ENCODE assay signal across 8 mouse cellular contexts in the genomic region with DNA sequence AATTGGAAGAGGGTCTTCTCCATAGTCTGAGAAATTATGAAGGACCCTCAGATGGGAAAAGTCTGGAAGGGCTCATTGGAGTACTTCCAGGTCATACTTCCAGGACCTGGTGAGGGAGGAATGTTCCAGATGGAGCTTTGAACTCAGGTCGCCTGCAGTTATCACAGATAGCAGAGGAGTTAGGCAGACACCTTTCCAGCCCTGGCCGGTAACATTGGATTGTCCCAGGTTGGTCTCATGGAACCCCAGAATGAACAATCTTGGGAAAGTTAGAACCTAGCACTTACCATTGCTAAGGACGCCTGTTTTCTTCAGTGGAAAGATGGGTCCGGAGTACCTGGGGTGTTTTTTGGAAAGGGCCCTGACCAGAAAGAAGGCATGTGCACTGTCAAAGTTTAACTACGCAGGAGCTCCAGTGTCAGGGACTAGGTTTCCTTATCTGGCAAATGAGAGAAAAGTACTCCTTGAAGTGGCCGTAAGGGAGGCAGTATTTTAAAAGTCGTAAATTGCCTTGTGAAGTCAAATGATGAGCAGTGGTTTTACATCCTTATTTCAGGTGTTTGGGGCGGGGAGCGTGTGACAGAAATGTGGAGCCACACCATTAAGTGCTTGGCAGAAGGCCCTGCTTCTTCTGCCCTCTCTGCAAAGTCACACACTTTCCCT. TPM values are rescaled to one million over a fixed set of nuclear protein-coding genes. Genes with fewer than 3 reads are reported as not detected.
DNase-seq lines count a peak whose midpoint lies in the region; ATAC-seq and TF ChIP-seq lines count a peak whose summit lies in the region.

No protein-coding gene starts in this region.

- H3K4me3 ChIP-seq in left cerebral cortex, adult 2 months: peak overlapping the region; percentile 71
- peak overlapping the region; percentile 73 for H3K4me3 ChIP-seq in forebrain, postnatal 0 days (ENCODE audit: low read depth, low read length)
- H3K4me3 ChIP-seq in liver, embryonic 13.5 days (replicated peaks): peak overlapping the region; percentile 74
- peak overlapping the region; percentile 98 for H3K4me3 ChIP-seq in small intestine, adult 2 months (ENCODE audit: low read depth, low read length)

- intact Hi-C loops in left cerebral cortex, adult 2 months (cut with DNase I): no loop called here
- intact Hi-C loops in left cerebral cortex, postnatal 14 days (cut with DNase I): no loop called here

- TF ChIP-seq CTCF in left cerebral cortex, adult 2 months (IDR thresholded peaks at IDR 0.05): no peak
- no peak for TF ChIP-seq CTCF in forebrain, postnatal 0 days (IDR thresholded peaks at IDR 0.05; ENCODE audit: low read depth)
- TF ChIP-seq CTCF in small intestine, adult 2 months (IDR thresholded peaks at IDR 0.05; ENCODE audit: extremely low read depth, insufficient read length, insufficient replicate concordance, low read depth, low read length): no peak

- no peak for TF ChIP-seq POLR2A in small intestine, adult 2 months (IDR thresholded peaks at IDR 0.05; ENCODE audit: low read depth, low read length)

- H3K4me2 ChIP-seq in forebrain, postnatal 0 days (ENCODE audit: low read depth): peak overlapping the region; percentile 79
- peak overlapping the region; percentile 97 for H3K4me2 ChIP-seq in liver, embryonic 13.5 days

- H3K36me3 ChIP-seq in forebrain, postnatal 0 days (ENCODE audit: insufficient read depth): peaks cover 9% of the 10 kb centered on the region; the same call in 1 of the 2 replicates
- H3K36me3 ChIP-seq in liver, embryonic 13.5 days: peaks cover 31% of the 10 kb centered on the region
- H3K36me3 ChIP-seq in small intestine, adult 2 months (ENCODE audit: control insufficient read depth, insufficient read depth, low read length): peaks cover 36% of the 10 kb centered on the region

- WGBS in forebrain, postnatal 0 days: 64% methylated on average over 9 of the region's 9 CpGs
- WGBS in liver, embryonic 13.5 days (ENCODE audit: insufficient replicate concordance): 42% methylated on average over 9 of the region's 9 CpGs
- 24% methylated on average over 9 of the region's 9 CpGs for WGBS in small intestine, adult 2 months

- ATAC-seq in forebrain, postnatal 0 days: no peak
- no peak for ATAC-seq in liver, embryonic 13.5 days (ENCODE audit: low read depth)
- no peak for ATAC-seq in granulocyte monocyte progenitor cell, adult 5-6 weeks (replicated peaks; ENCODE audit: poor library complexity, severe bottlenecking)
- ATAC-seq in inflammation-experienced regulatory T-cells, adult 6 months: no peak

- no peaks in the 10 kb centered on the region for H3K9me3 ChIP-seq in forebrain, postnatal 0 days (ENCODE audit: low read length)
- no peaks in the 10 kb centered on the region for H3K9me3 ChIP-seq in liver, embryonic 13.5 days (replicated peaks)

- H3K9ac ChIP-seq in forebrain, postnatal 0 days: peak overlapping the region; percentile 68; the same call in 1 of the 2 replicates
- peak overlapping the region; percentile 84 for H3K9ac ChIP-seq in liver, embryonic 13.5 days

- H3K27me3 ChIP-seq in forebrain, postnatal 0 days (ENCODE audit: insufficient read depth, low read length): peaks cover 2% of the 10 kb centered on the region; the same call in 1 of the 2 replicates
- H3K27me3 ChIP-seq in liver, embryonic 13.5 days: 0 out of 2 replicates have a peak, but pooled peaks cover 3% of the 10 kb centered on the region
- no peaks in the 10 kb centered on the region for H3K27me3 ChIP-seq in small intestine, adult 2 months (ENCODE audit: control insufficient read depth, insufficient read depth, low read length)

- H3K27ac ChIP-seq in left cerebral cortex, adult 2 months: peak overlapping the region; percentile 60; the same call in 1 of the 2 replicates
- H3K27ac ChIP-seq in forebrain, postnatal 0 days (ENCODE audit: low read depth, low read length): no peak overlapping the region
- peak overlapping the region; percentile 47; the same call in 1 of the 2 replicates for H3K27ac ChIP-seq in liver, embryonic 13.5 days
- peak overlapping the region; percentile 87 for H3K27ac ChIP-seq in small intestine, adult 2 months (ENCODE audit: insufficient read depth, low read depth, low read length)

- no peak for DNase-seq in left cerebral cortex, adult 2 months (ENCODE audit: extremely low spot score in 1 of 2, low spot score in 2 of 2)
- no peak for DNase-seq in left cerebral cortex, postnatal 14 days (ENCODE audit: low spot score in 2 of 2)
- no peak for DNase-seq in forebrain, postnatal 0 days
- DNase-seq in liver, embryonic 13.5 days: no peak
- DNase-seq in frontal cortex, postnatal 36 days (ENCODE audit: low spot score in 2 of 2): no peak

- no peaks in the 10 kb centered on the region for H3K4me1 ChIP-seq in forebrain, postnatal 0 days (ENCODE audit: insufficient read depth)
- H3K4me1 ChIP-seq in liver, embryonic 13.5 days (replicated peaks): peaks cover 27% of the 10 kb centered on the region
- H3K4me1 ChIP-seq in small intestine, adult 2 months (ENCODE audit: control insufficient read depth, insufficient read depth, insufficient read length, low read length): peaks cover 19% of the 10 kb centered on the region

RNA-seq across cellular contexts. Expression of a gene that starts 1.1 kb away (rescaled TPM):
- total RNA-seq in left cerebral cortex, adult 2 months (2021): 10 to 100 TPM; 38.6 to 47.5 TPM
- 10 to 100 TPM; 40.0 to 41.9 TPM for total RNA-seq in left cerebral cortex, postnatal 14 days (2021)
- 29.9 and 30.1 TPM in 2 replicates for total RNA-seq in forebrain, postnatal 0 days (2014; rRNA removed)
- polyA plus RNA-seq in forebrain, postnatal 0 days (2015; fragmentation: Nextera tagmentation; extraction: Ambion mirVana): 34.2 and 35.8 TPM in 2 replicates
- polyA plus RNA-seq in liver, embryonic 13.5 days (2015; fragmentation: Nextera tagmentation; extraction: Ambion mirVana): 55.3 and 65.7 TPM in 2 replicates
- 16.9 and 134 TPM in 2 replicates for polyA plus RNA-seq in small intestine, adult 2 months (2012; rRNA removed)
- total RNA-seq in granulocyte monocyte progenitor cell, adult 5-6 weeks (2014; fragmentation: Nextera tagmentation): 52.4 and 54.4 TPM in 2 replicates
- 59.8 and 68.8 TPM in 2 replicates for total RNA-seq in granulocyte monocyte progenitor cell, adult 5-6 weeks (2017)
- 10 to 100 TPM; 20.4 to 26.9 (median 24.0) TPM for polyA plus RNA-seq in inflammation-experienced regulatory T-cells, adult 6 months (2017; shearing (Covaris generic))

RNA-seq across cellular contexts. Expression of a gene that starts 25.8 kb away (rescaled TPM):
- 100 to 1,000 TPM; 107 to 108 TPM for total RNA-seq in left cerebral cortex, adult 2 months (2021)
- total RNA-seq in left cerebral cortex, postnatal 14 days (2021): 10 to 100 TPM; 79.0 to 83.9 TPM
- total RNA-seq in forebrain, postnatal 0 days (2014; rRNA removed): 65.0 and 86.6 TPM in 2 replicates
- polyA plus RNA-seq in forebrain, postnatal 0 days (2015; fragmentation: Nextera tagmentation; extraction: Ambion mirVana): 277 and 325 TPM in 2 replicates
- 129 and 133 TPM in 2 replicates for polyA plus RNA-seq in liver, embryonic 13.5 days (2015; fragmentation: Nextera tagmentation; extraction: Ambion mirVana)
- polyA plus RNA-seq in small intestine, adult 2 months (2012; rRNA removed): 39.5 and 81.3 TPM in 2 replicates
- 78.5 and 86.0 TPM in 2 replicates for total RNA-seq in granulocyte monocyte progenitor cell, adult 5-6 weeks (2014; fragmentation: Nextera tagmentation)
- 48.9 and 57.0 TPM in 2 replicates for total RNA-seq in granulocyte monocyte progenitor cell, adult 5-6 weeks (2017)
- polyA plus RNA-seq in inflammation-experienced regulatory T-cells, adult 6 months (2017; shearing (Covaris generic)): 100 to 1,000 TPM; 205 to 261 (median 240) TPM

RNA-seq across cellular contexts. Expression of a gene that starts 40.7 kb away (rescaled TPM):
- total RNA-seq in left cerebral cortex, adult 2 months (2021): 1 to 10 TPM in 1 of 2 experiments, under 1 TPM in 1; 0.37 to 1.1 TPM
- under 1 TPM; 0.74 to 0.90 TPM for total RNA-seq in left cerebral cortex, postnatal 14 days (2021)
- not detected in 2 replicates for total RNA-seq in forebrain, postnatal 0 days (2014; rRNA removed)
- not detected in 2 replicates for polyA plus RNA-seq in forebrain, postnatal 0 days (2015; fragmentation: Nextera tagmentation; extraction: Ambion mirVana)
- polyA plus RNA-seq in liver, embryonic 13.5 days (2015; fragmentation: Nextera tagmentation; extraction: Ambion mirVana): not detected in 2 replicates
- polyA plus RNA-seq in small intestine, adult 2 months (2012; rRNA removed): not detected in 2 replicates
- total RNA-seq in granulocyte monocyte progenitor cell, adult 5-6 weeks (2014; fragmentation: Nextera tagmentation): not detected in 2 replicates
- total RNA-seq in granulocyte monocyte progenitor cell, adult 5-6 weeks (2017): not detected in 2 replicates
- polyA plus RNA-seq in inflammation-experienced regulatory T-cells, adult 6 months (2017; shearing (Covaris generic)): not detected

RNA-seq across cellular contexts. Expression of a gene that starts 44.2 kb away (rescaled TPM):
- 100 to 1,000 TPM; 130 to 138 TPM for total RNA-seq in left cerebral cortex, adult 2 months (2021)
- total RNA-seq in left cerebral cortex, postnatal 14 days (2021): 10 to 100 TPM; 86.2 to 87.9 TPM
- 28.1 and 42.2 TPM in 2 replicates for total RNA-seq in forebrain, postnatal 0 days (2014; rRNA removed)
- polyA plus RNA-seq in forebrain, postnatal 0 days (2015; fragmentation: Nextera tagmentation; extraction: Ambion mirVana): 125 and 129 TPM in 2 replicates
- 73.6 and 78.6 TPM in 2 replicates for polyA plus RNA-seq in liver, embryonic 13.5 days (2015; fragmentation: Nextera tagmentation; extraction: Ambion mirVana)
- polyA plus RNA-seq in small intestine, adult 2 months (2012; rRNA removed): 47.2 and 84.8 TPM in 2 replicates
- total RNA-seq in granulocyte monocyte progenitor cell, adult 5-6 weeks (2014; fragmentation: Nextera tagmentation): 123 and 124 TPM in 2 replicates
- 35.4 and 47.3 TPM in 2 replicates for total RNA-seq in granulocyte monocyte progenitor cell, adult 5-6 weeks (2017)
- polyA plus RNA-seq in inflammation-experienced regulatory T-cells, adult 6 months (2017; shearing (Covaris generic)): 10 to 100 TPM; 35.3 to 59.3 (median 52.5) TPM
